Mouse (Mus musculus) lung, postnatal 25 days (tissue): ENCODE data around the gene Ttc6.

Experiments
- DNase-seq: peaks from one replicate; pipeline ENCODE4 v3.0.0; 2022; ENCODE audit warnings: low spot score

Gene Ttc6

GRCm38 (mm10) chr12:57563909-57564308, at the start of gene Ttc6:
TSS of gene Ttc6 (plus strand) at chr12:57564113.
- DNase-seq = no peak

GRCm38 (mm10) chr12:57514552-57514951, 49.4 kb upstream of the Ttc6 start:
- DNase-seq = no peak

- no peak for DNase-seq
These were observed 48.1 kb upstream of the Ttc6 start for GRCm38 (mm10) chr12:57515702-57516377.

GRCm38 (mm10) chr12:57528335-57528734, 35.6 kb upstream of the Ttc6 start:
- DNase-seq = no peak

GRCm38 (mm10) chr12:57530474-57530873, 33.4 kb upstream of the Ttc6 start:
- no peak for DNase-seq

- DNase-seq = no peak
These were observed 29.4 kb upstream of the Ttc6 start for GRCm38 (mm10) chr12:57534517-57534878.

GRCm38 (mm10) chr12:57534879-57535611, 28.9 kb upstream of the Ttc6 start:
- no peak for DNase-seq

GRCm38 (mm10) chr12:57536056-57536908, 27.6 kb upstream of the Ttc6 start:
- DNase-seq = peak; percentile 38

GRCm38 (mm10) chr12:57536909-57537670, 26.8 kb upstream of the Ttc6 start:
- DNase-seq = no peak

- no peak for DNase-seq
These were observed 25.9 kb upstream of the Ttc6 start for GRCm38 (mm10) chr12:57537791-57538587.

- DNase-seq = no peak
These were observed 25.0 kb upstream of the Ttc6 start for GRCm38 (mm10) chr12:57538588-57539550.

- no peak for DNase-seq
These were observed 24.3 kb upstream of the Ttc6 start for GRCm38 (mm10) chr12:57539551-57539985.

- no peak for DNase-seq
These were observed 22.8 kb upstream of the Ttc6 start for GRCm38 (mm10) chr12:57541118-57541517.

GRCm38 (mm10) chr12:57541931-57542745, 21.8 kb upstream of the Ttc6 start:
- peak; percentile 49 for DNase-seq

GRCm38 (mm10) chr12:57542746-57543626, 20.9 kb upstream of the Ttc6 start:
- no peak for DNase-seq

- DNase-seq = no peak
These were observed 20.3 kb upstream of the Ttc6 start for GRCm38 (mm10) chr12:57543627-57543991.

- peak; percentile 79 for DNase-seq
These were observed 19.1 kb upstream of the Ttc6 start for GRCm38 (mm10) chr12:57544641-57545370.
